Mouse (Mus musculus): Measurements from ENCODE around the gene Spats1. TPM values are rescaled to one million over a fixed set of nuclear protein-coding genes. Genes with fewer than 3 reads are reported as not detected.
A peak's percentile ranks its signal among the peaks of the same experiment; 100 is the strongest.
"Not testable (repeated sequence)": the region's sequence is repeated elsewhere in the genome, so short reads cannot be mapped to it uniquely, and the experiment has no call there.

Gene Spats1
- total RNA-seq, 2 experiments from 2014 or later = not detected

- ATAC-seq (ENCODE audit: poor library complexity, severe bottlenecking) = peak; percentile 57
Observed at GRCm38 (mm10) chr17:45450153-45450552, 25.1 kb downstream of the Spats1 start.

GRCm38 (mm10) chr17:45449586-45449985 is 25.6 kb downstream of the Spats1 start:
- no peak for ATAC-seq (ENCODE audit: poor library complexity, severe bottlenecking)

- no peak for ATAC-seq (ENCODE audit: poor library complexity, severe bottlenecking)
Observed at GRCm38 (mm10) chr17:45447063-45447462, 28.2 kb downstream of the Spats1 start.

GRCm38 (mm10) chr17:45445923-45446322 is 29.3 kb downstream of the Spats1 start:
- ATAC-seq (ENCODE audit: poor library complexity, severe bottlenecking) = no peak

- no peak for ATAC-seq (ENCODE audit: poor library complexity, severe bottlenecking)
Observed at GRCm38 (mm10) chr17:45434262-45434590, 41.0 kb downstream of the Spats1 start.

- peak; percentile 95 for ATAC-seq (ENCODE audit: poor library complexity, severe bottlenecking)
Observed at GRCm38 (mm10) chr17:45433419-45434261, 41.6 kb downstream of the Spats1 start, which contains the start of gene Cdc5l. Gene Cdc5l (minus strand): TSS chr17:45433737.

- peak; percentile 16 for ATAC-seq (ENCODE audit: poor library complexity, severe bottlenecking)
Observed at GRCm38 (mm10) chr17:45432706-45433398, 42.4 kb downstream of the Spats1 start.

GRCm38 (mm10) chr17:45432007-45432406 is 43.2 kb downstream of the Spats1 start:
- ATAC-seq (ENCODE audit: poor library complexity, severe bottlenecking) = no peak

- no peak for ATAC-seq (ENCODE audit: poor library complexity, severe bottlenecking)
Observed at GRCm38 (mm10) chr17:45417387-45417786, 57.8 kb downstream of the Spats1 start.

GRCm38 (mm10) chr17:45411617-45412016 is 63.6 kb downstream of the Spats1 start:
- not testable (repeated sequence) for ATAC-seq (ENCODE audit: poor library complexity, severe bottlenecking)

GRCm38 (mm10) chr17:45408719-45409118 is 66.5 kb downstream of the Spats1 start:
- ATAC-seq (ENCODE audit: poor library complexity, severe bottlenecking) = no peak

GRCm38 (mm10) chr17:45406281-45406680 is 68.9 kb downstream of the Spats1 start:
- no peak for ATAC-seq (ENCODE audit: poor library complexity, severe bottlenecking)

GRCm38 (mm10) chr17:45403207-45403606 is 72.0 kb downstream of the Spats1 start:
- peak; percentile 68 for ATAC-seq (ENCODE audit: poor library complexity, severe bottlenecking)

- ATAC-seq (ENCODE audit: poor library complexity, severe bottlenecking) = no peak
Observed at GRCm38 (mm10) chr17:45402601-45403000, 72.6 kb downstream of the Spats1 start.

- no peak for ATAC-seq (ENCODE audit: poor library complexity, severe bottlenecking)
Observed at GRCm38 (mm10) chr17:45402126-45402525, 73.1 kb downstream of the Spats1 start.

- no peak for ATAC-seq (ENCODE audit: poor library complexity, severe bottlenecking)
Observed at GRCm38 (mm10) chr17:45401126-45401905, 73.9 kb downstream of the Spats1 start.

GRCm38 (mm10) chr17:45398021-45398420 is 77.2 kb downstream of the Spats1 start:
- ATAC-seq (ENCODE audit: poor library complexity, severe bottlenecking) = no peak

- ATAC-seq (ENCODE audit: poor library complexity, severe bottlenecking) = no peak
Observed at GRCm38 (mm10) chr17:45397541-45397940, 77.7 kb downstream of the Spats1 start.

- ATAC-seq (ENCODE audit: poor library complexity, severe bottlenecking) = no peak
Observed at GRCm38 (mm10) chr17:45394612-45395011, 80.6 kb downstream of the Spats1 start.

- ATAC-seq (ENCODE audit: poor library complexity, severe bottlenecking) = no peak
Observed at GRCm38 (mm10) chr17:45393765-45394164, 81.5 kb downstream of the Spats1 start.
